Mouse (Mus musculus): ENCODE results near the gene Pde6b. TPM values are rescaled to one million over a fixed set of nuclear protein-coding genes. Genes with fewer than 3 reads are reported as not detected.

Gene Pde6b
- polyA plus RNA-seq, 1 experiment from 2014 or later: 0.43 TPM

- Histone ChIP-seq H3K36me3 (ENCODE audit: control insufficient read depth, insufficient read depth, low read length) (no peaks in the 10 kb centered on the region), H3K9ac (ENCODE audit: low read depth, low read length) (no peak overlapping the region), H3K4me2 (ENCODE audit: low read depth, low read length) (no peak overlapping the region), H3K4me1 (ENCODE audit: control insufficient read depth, insufficient read depth, low read length) (peaks cover 9% of the 10 kb centered on the region), H3K9me3 (ENCODE audit: control insufficient read depth, low read length) (no peaks in the 10 kb centered on the region; the same call in 1 of the 2 replicates), H3K4me3 (ENCODE audit: low read length) (no peak overlapping the region), H3K27ac (ENCODE audit: low read length) (no peak overlapping the region), H3K27me3 (replicated peaks; ENCODE audit: control insufficient read depth, insufficient read depth, low read length) (peaks cover 35% of the 10 kb centered on the region)
- 30% methylated on average over 3 of the region's 3 CpGs for WGBS
- ATAC-seq: no peak
Observed at GRCm38 (mm10) chr5:108362330-108362729, 25.9 kb upstream of the Pde6b start.

- no peak overlapping the region for H3K27ac ChIP-seq (ENCODE audit: low read length)
- ATAC-seq: peak; percentile 43; the same call in 1 of the 2 replicates
- H3K27me3 ChIP-seq (replicated peaks; ENCODE audit: control insufficient read depth, insufficient read depth, low read length): peaks cover 73% of the 10 kb centered on the region
- no peaks in the 10 kb centered on the region for H3K36me3 ChIP-seq (ENCODE audit: control insufficient read depth, insufficient read depth, low read length)
- H3K9ac ChIP-seq (ENCODE audit: low read depth, low read length): peak overlapping the region; percentile 53
- WGBS: 3% methylated on average over 60 of the region's 60 CpGs
- no peaks in the 10 kb centered on the region for H3K9me3 ChIP-seq (ENCODE audit: control insufficient read depth, low read length)
- peak overlapping the region; percentile 59 for H3K4me3 ChIP-seq (ENCODE audit: low read length)
- peak overlapping the region; percentile 97 for H3K4me2 ChIP-seq (ENCODE audit: low read depth, low read length)
- peaks cover 26% of the 10 kb centered on the region for H3K4me1 ChIP-seq (ENCODE audit: control insufficient read depth, insufficient read depth, low read length)
Observed at GRCm38 (mm10) chr5:108366328-108366983, 21.7 kb upstream of the Pde6b start.

GRCm38 (mm10) chr5:108366984-108367841 lies 21.0 kb upstream of the Pde6b start:
- no peaks in the 10 kb centered on the region for H3K9me3 ChIP-seq (ENCODE audit: control insufficient read depth, low read length)
- H3K27ac ChIP-seq (ENCODE audit: low read length): no peak overlapping the region
- ATAC-seq: peak; percentile 50
- H3K4me1 ChIP-seq (ENCODE audit: control insufficient read depth, insufficient read depth, low read length): peaks cover 26% of the 10 kb centered on the region
- peak overlapping the region; percentile 53 for H3K9ac ChIP-seq (ENCODE audit: low read depth, low read length)
- peak overlapping the region; percentile 59 for H3K4me3 ChIP-seq (ENCODE audit: low read length)
- no peaks in the 10 kb centered on the region for H3K36me3 ChIP-seq (ENCODE audit: control insufficient read depth, insufficient read depth, low read length)
- 1% methylated on average over 84 of the region's 100 CpGs for WGBS
- peaks cover 75% of the 10 kb centered on the region for H3K27me3 ChIP-seq (replicated peaks; ENCODE audit: control insufficient read depth, insufficient read depth, low read length)
- H3K4me2 ChIP-seq (ENCODE audit: low read depth, low read length): peak overlapping the region; percentile 97

- Histone ChIP-seq H3K27ac (ENCODE audit: low read length) (no peak within 1 kb of the TSS), H3K36me3 (ENCODE audit: control insufficient read depth, insufficient read depth, low read length) (no peaks in the 10 kb centered on the region), H3K4me2 (ENCODE audit: low read depth, low read length) (peak within 1 kb of the TSS; percentile 97), H3K4me1 (ENCODE audit: control insufficient read depth, insufficient read depth, low read length) (peaks cover 26% of the 10 kb centered on the region), H3K9me3 (ENCODE audit: control insufficient read depth, low read length) (no peaks in the 10 kb centered on the region), H3K4me3 (ENCODE audit: low read length) (peak within 1 kb of the TSS; percentile 59), H3K9ac (ENCODE audit: low read depth, low read length) (peak within 1 kb of the TSS; percentile 53), H3K27me3 (replicated peaks; ENCODE audit: control insufficient read depth, insufficient read depth, low read length) (peaks cover 75% of the 10 kb centered on the region)
- 1% methylated on average over 28 of the region's 36 CpGs for WGBS
- 0 out of 2 replicates have a peak, but pooled peaks have one; percentile 16 for ATAC-seq
Observed at GRCm38 (mm10) chr5:108367871-108368332, 20.3 kb upstream of the Pde6b start, which contains the start of gene Gm42517. TSS of gene Gm42517 (minus strand) at chr5:108367922.

GRCm38 (mm10) chr5:108368446-108368845 lies 19.7 kb upstream of the Pde6b start:
- H3K4me2 ChIP-seq (ENCODE audit: low read depth, low read length): peak overlapping the region; percentile 78
- H3K4me1 ChIP-seq (ENCODE audit: control insufficient read depth, insufficient read depth, low read length): peaks cover 26% of the 10 kb centered on the region
- peaks cover 75% of the 10 kb centered on the region for H3K27me3 ChIP-seq (replicated peaks; ENCODE audit: control insufficient read depth, insufficient read depth, low read length)
- no peak overlapping the region for H3K27ac ChIP-seq (ENCODE audit: low read length)
- no peak overlapping the region for H3K9ac ChIP-seq (ENCODE audit: low read depth, low read length)
- WGBS: 5% methylated on average over 6 of the region's 6 CpGs
- no peak for ATAC-seq
- H3K9me3 ChIP-seq (ENCODE audit: control insufficient read depth, low read length): no peaks in the 10 kb centered on the region
- no peaks in the 10 kb centered on the region for H3K36me3 ChIP-seq (ENCODE audit: control insufficient read depth, insufficient read depth, low read length)
- H3K4me3 ChIP-seq (ENCODE audit: low read length): peak overlapping the region; percentile 50

GRCm38 (mm10) chr5:108368851-108369621 lies 19.2 kb upstream of the Pde6b start:
- Histone ChIP-seq H3K36me3 (ENCODE audit: control insufficient read depth, insufficient read depth, low read length) (no peaks in the 10 kb centered on the region), H3K9ac (ENCODE audit: low read depth, low read length) (no peak overlapping the region; the same call in 1 of the 2 replicates), H3K27me3 (replicated peaks; ENCODE audit: control insufficient read depth, insufficient read depth, low read length) (peaks cover 71% of the 10 kb centered on the region), H3K4me2 (ENCODE audit: low read depth, low read length) (peak overlapping the region; percentile 78), H3K4me1 (ENCODE audit: control insufficient read depth, insufficient read depth, low read length) (peaks cover 26% of the 10 kb centered on the region), H3K9me3 (ENCODE audit: control insufficient read depth, low read length) (no peaks in the 10 kb centered on the region), H3K4me3 (ENCODE audit: low read length) (peak overlapping the region; percentile 50), H3K27ac (ENCODE audit: low read length) (no peak overlapping the region)
- under 1% methylated on average over 48 of the region's 49 CpGs for WGBS
- 0 out of 2 replicates have a peak, but pooled peaks have one; percentile 24 for ATAC-seq

- no peak for ATAC-seq
- Histone ChIP-seq H3K27me3 (replicated peaks; ENCODE audit: control insufficient read depth, insufficient read depth, low read length) (peaks cover 62% of the 10 kb centered on the region), H3K27ac (ENCODE audit: low read length) (no peak overlapping the region), H3K9ac (ENCODE audit: low read depth, low read length) (no peak overlapping the region), H3K9me3 (ENCODE audit: control insufficient read depth, low read length) (no peaks in the 10 kb centered on the region), H3K4me1 (ENCODE audit: control insufficient read depth, insufficient read depth, low read length) (peaks cover 26% of the 10 kb centered on the region), H3K4me3 (ENCODE audit: low read length) (no peak overlapping the region), H3K4me2 (ENCODE audit: low read depth, low read length) (no peak overlapping the region), H3K36me3 (ENCODE audit: control insufficient read depth, insufficient read depth, low read length) (no peaks in the 10 kb centered on the region)
- 2% methylated on average over 6 of the region's 6 CpGs for WGBS
Observed at GRCm38 (mm10) chr5:108369964-108370363, 18.2 kb upstream of the Pde6b start.

GRCm38 (mm10) chr5:108374079-108374478 lies 14.1 kb upstream of the Pde6b start:
- Histone ChIP-seq H3K9ac (ENCODE audit: low read depth, low read length) (no peak overlapping the region), H3K27me3 (replicated peaks; ENCODE audit: control insufficient read depth, insufficient read depth, low read length) (peaks cover 23% of the 10 kb centered on the region), H3K36me3 (ENCODE audit: control insufficient read depth, insufficient read depth, low read length) (no peaks in the 10 kb centered on the region), H3K4me1 (ENCODE audit: control insufficient read depth, insufficient read depth, low read length) (peaks cover 3% of the 10 kb centered on the region; the same call in 1 of the 2 replicates), H3K4me2 (ENCODE audit: low read depth, low read length) (no peak overlapping the region), H3K9me3 (ENCODE audit: control insufficient read depth, low read length) (no peaks in the 10 kb centered on the region), H3K27ac (ENCODE audit: low read length) (no peak overlapping the region), H3K4me3 (ENCODE audit: low read length) (no peak overlapping the region)
- ATAC-seq: no peak
- 74% methylated on average over 5 of the region's 5 CpGs for WGBS

- ATAC-seq: no peak
- Histone ChIP-seq H3K4me2 (ENCODE audit: low read depth, low read length) (no peak overlapping the region), H3K4me3 (ENCODE audit: low read length) (no peak overlapping the region), H3K27me3 (replicated peaks; ENCODE audit: control insufficient read depth, insufficient read depth, low read length) (peaks cover 4% of the 10 kb centered on the region), H3K9ac (ENCODE audit: low read depth, low read length) (no peak overlapping the region), H3K36me3 (ENCODE audit: control insufficient read depth, insufficient read depth, low read length) (no peaks in the 10 kb centered on the region), H3K27ac (ENCODE audit: low read length) (no peak overlapping the region), H3K4me1 (ENCODE audit: control insufficient read depth, insufficient read depth, low read length) (no peaks in the 10 kb centered on the region), H3K9me3 (ENCODE audit: control insufficient read depth, low read length) (no peaks in the 10 kb centered on the region)
- WGBS: 68% methylated on average over 1 of the region's 1 CpGs
Observed at GRCm38 (mm10) chr5:108376059-108376458, 12.1 kb upstream of the Pde6b start.
